8 mouse cellular contexts compared by ENCODE assay signal in genomic region chr12:85705002-85705830, GRCm38 (mm10). TPM values are rescaled to one million over a fixed set of nuclear protein-coding genes. Genes with fewer than 3 reads are reported as not detected.
A peak's percentile ranks its signal among the peaks of the same experiment; 100 is the strongest.
DNase-seq lines count a peak whose midpoint lies in the region; ATAC-seq lines count a peak whose summit lies in the region.

No protein-coding gene starts in this region.

- peak; percentile 87 for ATAC-seq in intestine, embryonic 14.5 days (replicated peaks; ENCODE audit: low FRiP score, low TSS enrichment, low read depth)

- 8% methylated on average over 19 of the region's 20 CpGs for WGBS in intestine, embryonic 14.5 days

- DNase-seq in T-cell, adult 2 months (ENCODE audit: low spot score), result peak; percentile 80
- DNase-seq in embryo, embryonic 10 days (ENCODE audit: low spot score), result peak; percentile 75
- peak; percentile 82 for DNase-seq in gastrocnemius, postnatal 25 days
- peak; percentile 87 for DNase-seq in intestine, embryonic 14.5 days (ENCODE audit: low spot score)
- peak; percentile 51 to 90 for DNase-seq in left cerebral cortex, postnatal 10 days (ENCODE audit: extremely low spot score in 1 of 2, low spot score in 2 of 2)
- peak; percentile 70 to 74 for DNase-seq in right cerebral cortex, postnatal 10 days (ENCODE audit: low spot score in 2 of 2)
- peak; percentile 79 for DNase-seq in urinary bladder, postnatal 25 days (ENCODE audit: low spot score)

- no peaks in the 10 kb centered on the region for H3K9me3 ChIP-seq in intestine, embryonic 14.5 days (ENCODE audit: control insufficient read depth, low read length)
- H3K9me3 ChIP-seq in megakaryocyte, embryonic 14.5 days, result no peaks in the 10 kb centered on the region

- peak overlapping the region; percentile 77 for H3K27ac ChIP-seq in intestine, embryonic 14.5 days (ENCODE audit: low read depth)

- intact Hi-C loops in left cerebral cortex, postnatal 10 days (cut with DNase I), result no loop called here

- no peaks in the 10 kb centered on the region for H3K36me3 ChIP-seq in intestine, embryonic 14.5 days (ENCODE audit: control insufficient read depth, insufficient read depth, low read length)
- H3K36me3 ChIP-seq in megakaryocyte, embryonic 14.5 days (replicated peaks; ENCODE audit: low read length), result peaks cover 46% of the 10 kb centered on the region

- H3K4me1 ChIP-seq in intestine, embryonic 14.5 days (replicated peaks; ENCODE audit: control insufficient read depth, insufficient read depth, low read length), result peaks cover 6% of the 10 kb centered on the region; the same call in 1 of the 2 replicates
- peaks cover 50% of the 10 kb centered on the region for H3K4me1 ChIP-seq in megakaryocyte, embryonic 14.5 days

- peak overlapping the region; percentile 49 for H3K9ac ChIP-seq in intestine, embryonic 14.5 days (ENCODE audit: low read length)

- H3K4me3 ChIP-seq in intestine, embryonic 14.5 days (ENCODE audit: low read depth, low read length), result peak overlapping the region; percentile 37
- H3K4me3 ChIP-seq in megakaryocyte, embryonic 14.5 days (replicated peaks), result peak overlapping the region; percentile 94

- no peaks in the 10 kb centered on the region for H3K27me3 ChIP-seq in intestine, embryonic 14.5 days (replicated peaks; ENCODE audit: control insufficient read depth, insufficient read depth, low read length)
- no peaks in the 10 kb centered on the region for H3K27me3 ChIP-seq in megakaryocyte, embryonic 14.5 days (replicated peaks)

- peak overlapping the region; percentile 83 for H3K4me2 ChIP-seq in intestine, embryonic 14.5 days (ENCODE audit: low read length)

RNA-seq across cellular contexts. Expression of gene Batf, which starts 18.7 kb away (rescaled TPM):
- under 1 TPM in 1 of 2 experiments, not detected in 1; 0.29 TPM for total RNA-seq in gastrocnemius, postnatal 25 days (2021)
- polyA plus RNA-seq in intestine, embryonic 14.5 days (2014; fragmentation: Nextera tagmentation; extraction: Ambion mirVana), result 3.4 and 3.5 TPM in 2 replicates
- total RNA-seq in left cerebral cortex, postnatal 10 days (2021), result under 1 TPM; 0.36 to 0.51 TPM
- polyA plus RNA-seq in megakaryocyte, embryonic 14.5 days (2012; ENCODE audit: insufficient read depth, low replicate concordance), result 27.1 and 31.7 TPM in 2 replicates

RNA-seq across cellular contexts. Expression of gene Flvcr2, which starts 41.1 kb away (rescaled TPM):
- total RNA-seq in gastrocnemius, postnatal 25 days (2021), result under 1 TPM; 0.74 to 0.86 TPM
- polyA plus RNA-seq in intestine, embryonic 14.5 days (2014; fragmentation: Nextera tagmentation; extraction: Ambion mirVana), result 1.4 and 2.0 TPM in 2 replicates
- 1 to 10 TPM; 2.5 to 3.5 TPM for total RNA-seq in left cerebral cortex, postnatal 10 days (2021)
- not detected in 2 replicates for polyA plus RNA-seq in megakaryocyte, embryonic 14.5 days (2012; ENCODE audit: insufficient read depth, low replicate concordance)

Comparison
In these comparisons a context has a peak if more than half of its experiments do, and no peak if none do; other contexts are left out.
1. Peak in every context shown above with its lines: DNase-seq, ATAC-seq, H3K4me3 ChIP-seq and H3K27ac ChIP-seq.